Mouse (Mus musculus) kidney, adult 2 months (tissue): ENCODE results near the gene Ampd2. TPM values are rescaled to one million over a fixed set of nuclear protein-coding genes. Genes with fewer than 3 reads are reported as not detected.

Experiments
- DNase-seq: peaks from one replicate; pipeline ENCODE4 v3.0.0; 2021
- H3K27ac ChIP-seq: fragments of 200-500 bp; 2 replicates; pipeline ENCODE4 v1.5.1; 2012; ENCODE audit warnings: low read depth, low read length, control low read depth, inconsistent platforms; ENCODE audit not compliant: insufficient read depth
- H3K27me3 ChIP-seq: fragments of 200-500 bp; replicated peaks from 2 replicates; pipeline ENCODE4 v1.6.1; 2012; ENCODE audit warnings: mild to moderate bottlenecking, moderate library complexity, low read length, inconsistent platforms; ENCODE audit not compliant: control insufficient read depth, insufficient read depth
- H3K36me3 ChIP-seq: fragments of 200-500 bp; 2 replicates; pipeline ENCODE4 v1.6.1; 2012; ENCODE audit warnings: mild to moderate bottlenecking, moderate library complexity, low read length, inconsistent platforms; ENCODE audit not compliant: control insufficient read depth, insufficient read depth
- H3K4me1 ChIP-seq: fragments of 200-500 bp; 2 replicates; pipeline ENCODE4 v1.6.1; 2011; ENCODE audit warnings: low read length; ENCODE audit not compliant: control insufficient read depth, insufficient read depth
- H3K4me3 ChIP-seq: fragments of 200-500 bp; 2 replicates; pipeline ENCODE4 v1.5.1; 2011; ENCODE audit warnings: mild to moderate bottlenecking, low read depth, low read length, control low read depth; ENCODE audit not compliant: insufficient read depth
- CTCF ChIP-seq: fragments of 200-500 bp; conservative IDR thresholded peaks from 2 replicates; pipeline ENCODE4 v1.5.1; 2011; ENCODE audit warnings: low read depth, mild to moderate bottlenecking, control low read depth, low read length, moderate library complexity, mixed read lengths; ENCODE audit not compliant: insufficient read depth, insufficient read length
- POLR2A ChIP-seq: fragments of 200-500 bp; IDR thresholded peaks from one replicate; pipeline ENCODE4 v1.6.1; 2011; ENCODE audit warnings: low read depth, low read length, control low read depth
- WGBS: fragments of 180-500 bp; shearing (Covaris S2); methylation state at CpG from one replicate; pipeline ENCODE4 v1.1.7; 2018; 5-methylcytosine and 5-hydroxymethylcytosine counted together
- polyA plus RNA-seq: library from polyadenylated mRNA; depleted of rRNA; stranded (reverse); fragments of >200 nt; gene quantifications from 2 replicates; pipeline ENCODE4 v1.2.3, GENCODE M21; 2012

The Ampd2 gene
- polyA plus RNA-seq, 1 experiment: 59.0 TPM

DNA sequence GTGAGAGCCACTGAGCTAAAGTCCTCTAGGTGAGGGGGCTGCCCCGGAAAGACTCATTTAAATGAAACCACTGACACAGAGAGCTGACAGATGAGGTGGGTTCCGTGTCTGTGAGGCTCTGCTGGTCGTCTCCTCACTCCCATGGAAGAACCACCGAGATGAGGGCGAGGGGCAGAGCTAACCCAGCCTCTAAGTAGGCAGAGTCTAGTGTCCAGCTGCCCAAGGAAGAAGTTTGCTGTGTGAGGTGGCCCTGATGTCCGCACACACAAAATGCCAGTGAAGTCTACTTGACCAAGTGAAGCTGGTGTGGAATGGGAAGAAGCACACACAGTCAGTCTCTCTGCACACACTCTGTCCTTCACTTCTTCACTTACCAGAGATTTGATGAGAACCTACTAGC lies 5.6 kb upstream of the Ampd2 start:
- no peak for DNase-seq
- Histone ChIP-seq H3K4me1 (0 out of 2 replicates have a peak, but pooled peaks cover under 1% of the 10 kb centered on the region), H3K27ac (no peak overlapping the region)

DNA sequence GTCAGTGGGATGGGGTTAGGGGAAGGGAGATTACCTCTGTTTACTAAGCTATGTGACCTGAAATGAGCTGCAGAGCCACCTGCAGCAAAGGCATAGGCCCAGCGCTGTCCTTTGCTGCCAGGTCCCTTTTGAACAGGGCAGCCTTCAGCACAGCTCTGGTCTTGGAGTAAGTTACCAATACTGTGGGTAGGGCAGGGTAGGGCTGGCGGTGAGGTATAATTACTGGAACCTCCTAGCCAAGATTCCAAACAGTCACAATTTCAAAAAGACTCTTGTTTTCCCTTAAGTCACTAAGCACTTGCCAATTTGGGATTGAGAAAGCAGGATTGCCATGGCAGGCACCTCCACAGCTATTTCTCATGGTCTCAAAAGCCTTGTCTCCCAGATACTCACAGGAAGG lies 4.1 kb upstream of the Ampd2 start:
- H3K27me3 ChIP-seq: no peaks in the 10 kb centered on the region
- no peaks in the 10 kb centered on the region for H3K36me3 ChIP-seq
- 87% methylated on average over 2 of the region's 2 CpGs for WGBS
- TF ChIP-seq CTCF: no peak
- TF ChIP-seq POLR2A: no peak
- H3K4me1 ChIP-seq: peaks cover 5% of the 10 kb centered on the region; the same call in 1 of the 2 replicates
- DNase-seq: no peak
- H3K4me3 ChIP-seq: no peak overlapping the region
- no peak overlapping the region for H3K27ac ChIP-seq

More for the DNA sequence above, 5.6 kb upstream of the Ampd2 start:
- Histone ChIP-seq H3K36me3 (no peaks in the 10 kb centered on the region), H3K4me3 (no peak overlapping the region), H3K27me3 (no peaks in the 10 kb centered on the region)
- 79% methylated on average over 6 of the region's 6 CpGs for WGBS
- no peak for TF ChIP-seq POLR2A
- no peak for TF ChIP-seq CTCF

DNA sequence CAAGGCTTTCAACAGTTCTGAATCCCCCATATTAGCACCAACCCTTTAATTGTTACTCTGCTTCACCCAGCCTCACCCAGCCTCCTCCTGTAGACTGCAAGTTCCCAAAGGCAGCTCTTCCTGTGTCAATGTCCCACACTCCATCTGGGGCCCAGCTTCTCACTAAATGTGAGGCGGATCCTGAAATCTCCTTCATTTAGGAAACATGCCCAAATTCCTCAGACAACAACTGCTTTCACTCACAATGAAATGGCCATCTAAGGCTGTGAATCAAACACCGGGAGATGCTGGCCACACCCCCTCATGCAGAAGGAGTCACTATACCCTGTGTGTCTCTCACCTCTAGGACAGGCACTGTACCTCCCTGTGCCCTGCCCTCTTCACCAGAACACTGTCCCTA lies 3.5 kb upstream of the Ampd2 start:
- TF ChIP-seq CTCF (no peak), POLR2A (no peak)
- WGBS: 51% methylated on average over 2 of the region's 2 CpGs

DNA sequence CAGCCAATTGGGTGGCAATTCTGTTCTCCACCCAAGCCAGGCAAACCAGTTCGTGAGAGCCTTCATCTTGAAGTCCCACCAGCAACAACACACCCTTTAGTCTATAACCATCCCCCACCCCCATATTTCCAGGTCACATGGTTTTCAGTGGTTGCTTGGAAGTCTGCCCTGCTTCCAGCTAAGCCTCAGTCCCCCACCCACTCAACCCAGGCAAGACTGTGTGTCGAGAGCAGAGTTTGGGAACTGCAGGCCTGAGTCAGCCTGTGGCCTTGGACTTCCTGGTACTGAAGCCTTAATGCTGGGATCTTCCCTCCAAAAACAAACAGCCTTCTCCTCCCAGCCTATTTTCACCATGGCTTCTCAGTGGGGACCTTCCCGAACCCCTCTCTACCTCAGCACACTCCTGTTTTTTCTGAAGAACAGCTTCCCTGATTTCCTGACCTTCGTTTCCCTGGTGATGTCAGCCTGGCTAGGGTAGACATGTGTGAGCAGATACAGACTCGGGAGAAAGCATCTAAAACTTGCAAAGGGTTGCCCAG lies 2.5 kb upstream of the Ampd2 start:
- Histone ChIP-seq H3K4me3 (no peak overlapping the region), H3K27me3 (no peaks in the 10 kb centered on the region), H3K27ac (no peak overlapping the region), H3K4me1 (peaks cover 10% of the 10 kb centered on the region; the same call in 1 of the 2 replicates), H3K36me3 (no peaks in the 10 kb centered on the region)
- no peak for TF ChIP-seq POLR2A
- no peak for TF ChIP-seq CTCF
- 67% methylated on average over 5 of the region's 5 CpGs for WGBS
- no peak for DNase-seq

More for the DNA sequence above, 3.5 kb upstream of the Ampd2 start:
- Histone ChIP-seq H3K27me3 (no peaks in the 10 kb centered on the region), H3K4me1 (peaks cover 5% of the 10 kb centered on the region; the same call in 1 of the 2 replicates), H3K4me3 (no peak overlapping the region), H3K36me3 (no peaks in the 10 kb centered on the region), H3K27ac (no peak overlapping the region)
- DNase-seq: peak; percentile 25

DNA sequence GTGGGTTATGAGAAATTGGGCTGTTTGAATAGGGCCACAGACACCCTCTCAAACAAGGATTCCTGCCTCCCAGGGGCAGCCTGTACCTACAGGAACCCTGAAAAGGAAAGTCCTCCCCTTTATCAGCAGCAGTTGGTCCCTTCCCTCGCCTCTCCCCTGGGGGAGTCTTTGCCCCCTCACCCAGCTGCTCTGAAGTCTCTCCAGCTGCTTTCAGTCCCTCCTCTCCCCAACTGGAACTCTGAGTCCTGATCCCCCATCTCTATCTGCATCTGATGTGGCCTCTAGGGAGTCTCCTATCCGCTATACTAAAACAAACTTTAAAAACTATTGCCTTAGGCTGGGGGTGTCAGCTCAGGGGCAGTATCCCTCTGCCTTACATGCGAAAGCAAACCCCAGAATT lies 878 bp upstream of the Ampd2 start:
- Histone ChIP-seq H3K4me1 (peaks cover 10% of the 10 kb centered on the region; the same call in 1 of the 2 replicates), H3K4me3 (no peak overlapping the region), H3K36me3 (no peaks in the 10 kb centered on the region), H3K27ac (no peak overlapping the region), H3K27me3 (no peaks in the 10 kb centered on the region)
- no peak for TF ChIP-seq CTCF
- WGBS: 87% methylated on average over 3 of the region's 3 CpGs
- no peak for DNase-seq

DNA sequence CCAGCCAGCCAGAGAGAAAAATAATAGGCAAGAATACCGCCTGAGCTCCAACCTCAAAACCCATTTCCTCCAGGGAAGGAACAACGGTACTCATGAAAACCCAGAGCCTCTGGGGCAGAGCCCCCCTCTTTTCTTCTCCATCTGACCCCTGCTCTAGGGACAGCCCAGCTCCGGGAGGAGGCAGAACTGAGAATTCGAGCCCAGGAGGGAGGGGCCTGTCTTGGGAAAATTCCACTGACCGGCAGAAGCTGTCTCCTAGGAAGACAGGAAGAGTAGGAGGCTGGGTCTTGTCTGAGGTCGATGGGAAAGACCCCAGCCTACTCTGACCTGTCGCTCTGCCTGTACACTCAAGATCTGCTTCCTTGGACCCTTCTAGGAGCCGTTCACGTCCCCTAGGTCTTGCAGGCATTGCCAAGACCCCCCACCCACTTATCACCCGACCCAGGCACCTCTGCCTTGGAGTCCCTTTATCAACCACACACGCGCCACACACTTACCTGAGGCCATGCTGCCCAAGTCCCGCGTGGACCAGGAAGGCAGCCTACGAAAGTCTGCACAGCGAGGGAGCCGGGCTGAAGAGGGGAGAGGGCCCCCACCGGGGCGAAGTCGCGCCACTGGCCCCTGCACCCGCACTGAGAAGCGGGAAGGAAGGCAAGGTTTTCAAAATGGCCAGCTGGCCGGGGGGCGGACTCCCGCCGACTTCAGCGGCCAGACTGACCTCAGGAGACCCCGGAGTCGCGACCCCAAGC lies 556 bp downstream of the Ampd2 start:
- H3K4me1 ChIP-seq: peaks cover 10% of the 10 kb centered on the region; the same call in 1 of the 2 replicates
- H3K27me3 ChIP-seq: no peaks in the 10 kb centered on the region
- WGBS: under 1% methylated on average over 31 of the region's 31 CpGs
- no peaks in the 10 kb centered on the region for H3K36me3 ChIP-seq
- no peak for TF ChIP-seq CTCF
- no peak for TF ChIP-seq POLR2A
- DNase-seq: peak; percentile 94
- H3K4me3 ChIP-seq: peak overlapping the region; percentile 66
- H3K27ac ChIP-seq: peak overlapping the region; percentile 89

DNA sequence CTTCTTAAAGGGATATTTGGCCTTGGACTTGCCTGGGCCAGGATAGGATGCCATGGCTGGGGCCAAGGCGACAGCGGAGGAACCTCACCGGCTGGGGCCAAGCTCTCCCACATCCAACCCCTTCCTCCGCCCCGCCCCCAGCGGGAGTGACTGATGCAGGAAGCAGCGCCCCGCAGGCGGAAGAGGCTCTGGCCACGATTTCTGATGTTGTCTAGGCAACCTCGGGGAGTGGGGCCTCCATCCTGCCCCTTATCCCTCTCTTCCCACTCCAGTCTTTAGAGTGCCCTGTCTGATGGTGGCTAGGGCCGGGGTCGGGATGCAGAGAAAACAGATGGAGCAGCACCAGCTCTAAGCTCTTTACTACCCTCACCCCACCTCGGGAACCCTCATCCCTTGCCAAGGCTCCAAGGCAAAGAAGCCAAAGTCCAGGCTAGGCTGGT lies 1.1 kb downstream of the Ampd2 start:
- TF ChIP-seq CTCF (no peak), POLR2A (peak; percentile 37)
- peak overlapping the region; percentile 66 for H3K4me3 ChIP-seq
- peak overlapping the region; percentile 89 for H3K27ac ChIP-seq
- no peaks in the 10 kb centered on the region for H3K36me3 ChIP-seq
- under 1% methylated on average over 14 of the region's 14 CpGs for WGBS
- DNase-seq: peak; percentile 98
- no peaks in the 10 kb centered on the region for H3K27me3 ChIP-seq
- peaks cover 10% of the 10 kb centered on the region; the same call in 1 of the 2 replicates for H3K4me1 ChIP-seq
